Mouse (Mus musculus) heart, postnatal 0 days (tissue): ENCODE measurements at regions not wholly inside any gene's neighbourhood (a gene's known extent, or its start where the extent isn't known, plus 50 kb on each side); places are given as distances from the start of the nearest gene placed in this dataset.
A peak's percentile ranks its signal among the peaks of the same experiment; 100 is the strongest.

ENCODE experiments used
- ATAC-seq: fragments of 200-750 bp; cut with Nextera tagmentation; 2 replicates; pipeline ENCODE4 v1.8.0; 2017; ENCODE audit warnings: low read depth, moderate number of reproducible peaks, moderate library complexity; ENCODE audit not compliant: insufficient read depth
- DNase-seq: peaks from one replicate; pipeline ENCODE4 v3.0.0-alpha.2; 2016; ENCODE audit warnings: low spot score
- H3K27ac ChIP-seq: fragments of 300-500 bp; sonication (generic); 2 replicates; pipeline ENCODE4 v1.5.1; 2014; ENCODE audit warnings: low read depth, mild to moderate bottlenecking
- H3K27me3 ChIP-seq: fragments of 300-500 bp; sonication (generic); 2 replicates; pipeline ENCODE4 v1.6.1; 2014; ENCODE audit warnings: low read length, mixed read lengths; ENCODE audit not compliant: control insufficient read depth, insufficient read depth
- H3K36me3 ChIP-seq: fragments of 300-500 bp; sonication (generic); replicated peaks from 2 replicates; pipeline ENCODE4 v1.6.1; 2014; ENCODE audit warnings: low read length, mixed read lengths; ENCODE audit not compliant: control insufficient read depth, insufficient read depth
- H3K4me1 ChIP-seq: fragments of 300-500 bp; sonication (generic); 2 replicates; pipeline ENCODE4 v1.6.1; 2014; ENCODE audit warnings: antibody characterized with exemption; ENCODE audit not compliant: control insufficient read depth, insufficient read depth
- H3K4me2 ChIP-seq: fragments of 300-500 bp; sonication (generic); 2 replicates; pipeline ENCODE4 v1.6.1; 2014; ENCODE audit warnings: low read depth, mild to moderate bottlenecking, low read length, moderate library complexity
- H3K4me3 ChIP-seq: fragments of 300-500 bp; sonication (generic); 2 replicates; pipeline ENCODE4 v1.5.1; 2014; ENCODE audit warnings: low read depth, low read length
- H3K9ac ChIP-seq: fragments of 300-500 bp; sonication (generic); replicated peaks from 2 replicates; pipeline ENCODE4 v1.6.1; 2014; ENCODE audit warnings: low read depth, low read length, mixed read lengths
- H3K9me3 ChIP-seq: fragments of 300-500 bp; sonication (generic); replicated peaks from 2 replicates; pipeline ENCODE4 v1.6.1; 2016; ENCODE audit warnings: low read length; ENCODE audit not compliant: control insufficient read depth
- CTCF ChIP-seq: IDR thresholded peaks from 2 replicates; pipeline ENCODE4 v1.5.1; 2016; ENCODE audit warnings: antibody characterized with exemption, control low read depth, low read depth
- EP300 ChIP-seq: IDR thresholded peaks from 2 replicates; pipeline ENCODE4 v1.6.1; 2016; ENCODE audit warnings: antibody characterized with exemption, low read depth
- WGBS: fragments of 180-500 bp; shearing (Covaris S2); extraction: QIAGEN DNeasy Blood & Tissue Kit; methylation state at CpG from one replicate; pipeline ENCODE4 v1.1.7; 2014; 5-methylcytosine and 5-hydroxymethylcytosine counted together

DNA sequence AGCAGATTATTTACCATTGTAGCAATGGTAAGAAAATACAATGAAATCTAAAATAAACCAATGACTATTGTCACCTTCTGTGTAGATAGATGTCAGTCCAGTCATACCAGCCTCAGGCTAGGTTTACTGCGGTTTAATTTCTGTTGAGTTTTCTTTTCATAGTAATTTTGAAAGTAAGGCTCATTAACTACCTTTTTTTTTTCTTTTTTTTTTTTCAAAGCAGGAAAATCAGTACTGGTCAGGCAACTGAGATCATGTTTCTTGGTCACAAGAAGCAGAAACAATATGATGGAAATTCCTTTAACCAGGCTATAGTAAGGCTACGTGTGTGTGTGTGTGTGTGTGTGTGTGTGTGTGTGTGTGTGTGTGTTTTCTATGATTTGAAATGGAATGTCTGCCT lies 622.0 kb downstream of the Nfib start:
- DNase-seq, result no peak
- Histone ChIP-seq H3K27ac (no peak overlapping the region), H3K9me3 (no peaks in the 10 kb centered on the region), H3K4me3 (no peak overlapping the region), H3K36me3 (no peaks in the 10 kb centered on the region), H3K4me2 (no peak overlapping the region), H3K27me3 (no peaks in the 10 kb centered on the region), H3K9ac (no peak overlapping the region), H3K4me1 (no peaks in the 10 kb centered on the region)
- TF ChIP-seq EP300, result no peak
- no peak for TF ChIP-seq CTCF
- no peak for ATAC-seq
- WGBS, result 85% methylated on average over 2 of the region's 2 CpGs

DNA sequence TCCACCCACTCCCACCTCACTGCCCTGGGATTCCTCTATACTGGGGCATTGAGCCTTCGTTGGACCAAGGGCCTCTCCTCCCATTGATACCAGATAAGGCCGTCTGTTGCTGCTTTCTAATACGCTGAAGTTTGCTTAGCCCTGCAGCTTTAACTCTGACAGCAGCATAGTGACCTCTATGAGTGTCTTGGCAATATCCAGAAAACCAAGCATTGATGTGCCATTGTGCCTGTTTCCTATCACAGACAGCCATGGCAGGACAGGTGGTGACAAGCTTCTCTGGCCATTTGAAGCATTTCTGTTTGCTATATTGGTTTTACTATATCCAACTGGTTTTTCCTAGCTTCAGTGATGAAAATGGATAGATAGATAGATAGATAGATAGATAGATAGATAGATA lies 625.4 kb upstream of the Mpdz start:
- no peaks in the 10 kb centered on the region for H3K27me3 ChIP-seq
- H3K36me3 ChIP-seq, result no peaks in the 10 kb centered on the region
- peak overlapping the region; percentile 59 for H3K27ac ChIP-seq
- H3K4me2 ChIP-seq, result peak overlapping the region; percentile 37
- H3K4me3 ChIP-seq, result no peak overlapping the region
- H3K9me3 ChIP-seq, result no peaks in the 10 kb centered on the region
- peak; percentile 43 for ATAC-seq
- no peak overlapping the region for H3K9ac ChIP-seq
- H3K4me1 ChIP-seq, result 0 out of 2 replicates have a peak, but pooled peaks cover 6% of the 10 kb centered on the region
- DNase-seq, result peak; percentile 28
- 15% methylated on average over 3 of the region's 3 CpGs for WGBS
- TF ChIP-seq CTCF, result no peak
- 0 out of 2 replicates have a peak, but pooled peaks have one; percentile 27 for TF ChIP-seq EP300

DNA sequence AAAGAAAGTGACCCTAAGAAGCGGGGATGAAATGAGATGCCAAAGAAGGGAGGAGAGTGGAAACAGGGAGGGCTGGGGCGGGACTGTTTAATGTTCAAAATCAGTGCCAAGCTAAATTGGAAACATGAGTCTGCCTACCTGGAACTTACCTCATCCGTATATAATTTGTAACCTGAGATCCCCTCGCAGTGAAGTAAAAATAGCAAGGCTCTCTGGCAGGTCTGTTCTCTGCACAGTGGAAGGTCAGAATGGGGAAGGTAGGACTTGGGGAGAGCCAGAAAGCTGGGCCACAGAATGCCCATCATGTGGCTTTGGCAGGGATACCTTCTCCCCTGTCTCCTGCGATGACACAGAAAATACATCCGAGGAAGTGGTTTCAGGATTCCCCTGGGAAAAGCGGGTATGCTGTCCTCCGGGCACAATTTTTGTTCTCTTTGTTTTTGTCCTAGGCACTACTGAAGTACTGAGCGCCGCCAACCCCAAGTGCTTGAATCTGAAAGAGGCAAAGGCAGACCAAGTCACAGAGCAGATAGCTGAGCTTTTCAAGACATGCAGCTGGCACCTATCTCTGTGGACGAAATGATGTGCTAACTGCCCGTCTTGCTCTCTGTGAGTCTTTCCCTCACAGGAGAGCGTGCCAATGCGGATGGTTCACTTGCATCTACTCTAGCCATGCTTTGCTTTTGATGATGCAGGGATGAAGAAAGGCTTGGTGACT lies 623.2 kb upstream of the Mpdz start:
- Histone ChIP-seq H3K27ac (peak overlapping the region; percentile 84), H3K9ac (peak overlapping the region; percentile 41), H3K4me2 (peak overlapping the region; percentile 57), H3K9me3 (no peaks in the 10 kb centered on the region), H3K4me3 (peak overlapping the region; percentile 32), H3K36me3 (no peaks in the 10 kb centered on the region), H3K27me3 (no peaks in the 10 kb centered on the region), H3K4me1 (0 out of 2 replicates have a peak, but pooled peaks cover 6% of the 10 kb centered on the region)
- peak; percentile 79 for DNase-seq
- no peak for TF ChIP-seq CTCF
- 0 out of 2 replicates have a peak, but pooled peaks have one; percentile 14 for TF ChIP-seq EP300
- 34% methylated on average over 14 of the region's 14 CpGs for WGBS
- ATAC-seq, result peak; percentile 85

DNA sequence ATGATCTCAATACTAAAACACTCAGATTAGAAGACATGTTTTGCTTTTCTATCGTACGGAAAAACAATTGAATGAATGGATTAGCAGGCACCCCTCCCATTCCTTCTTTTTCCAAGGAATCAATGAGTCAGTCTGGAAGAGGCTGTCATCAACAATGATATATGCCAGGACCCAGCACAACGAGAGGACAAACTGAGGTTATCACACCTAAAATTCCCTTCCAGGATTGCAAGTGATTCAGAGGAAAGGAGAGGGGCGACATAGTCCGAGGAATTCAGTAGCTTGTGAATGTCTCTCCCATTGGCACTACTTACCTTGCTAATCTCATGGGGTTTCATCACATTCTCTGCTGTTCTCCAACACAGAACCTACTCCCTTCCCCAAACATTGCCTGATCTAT lies 620.1 kb upstream of the Mpdz start:
- H3K4me1 ChIP-seq, result 0 out of 2 replicates have a peak, but pooled peaks cover under 1% of the 10 kb centered on the region
- no peak overlapping the region for H3K4me2 ChIP-seq
- DNase-seq (peak; percentile 48), ATAC-seq (no peak)
- TF ChIP-seq EP300, result no peak
- H3K36me3 ChIP-seq, result no peaks in the 10 kb centered on the region
- 10% methylated on average over 5 of the region's 5 CpGs for WGBS
- H3K9ac ChIP-seq, result no peak overlapping the region
- H3K9me3 ChIP-seq, result no peaks in the 10 kb centered on the region; the same call in 1 of the 2 replicates
- no peak overlapping the region for H3K27ac ChIP-seq
- H3K27me3 ChIP-seq, result no peaks in the 10 kb centered on the region
- H3K4me3 ChIP-seq, result no peak overlapping the region

DNA sequence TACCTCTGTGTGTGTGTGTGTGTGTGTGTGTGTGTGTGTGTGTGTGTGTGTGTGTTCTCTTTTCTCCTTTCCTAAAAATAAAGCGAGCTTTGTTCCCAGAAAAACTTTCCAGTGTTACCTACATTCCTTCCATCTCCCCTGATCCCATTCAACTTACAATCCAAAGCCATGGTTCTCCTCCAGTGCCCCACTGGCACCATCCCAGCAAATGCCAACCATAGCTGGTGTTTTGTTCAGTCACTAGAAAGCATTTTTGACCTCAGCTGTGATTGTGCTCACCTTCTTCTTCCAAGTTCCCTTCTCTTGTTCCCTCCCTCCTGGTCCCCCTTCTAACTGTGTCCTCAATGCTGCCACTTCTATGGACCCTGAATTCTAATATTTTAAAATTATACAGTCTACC lies 614.1 kb upstream of the Mpdz start:
- Histone ChIP-seq H3K27ac (peak overlapping the region; percentile 30; the same call in 1 of the 2 replicates), H3K4me2 (no peak overlapping the region), H3K27me3 (no peaks in the 10 kb centered on the region), H3K9me3 (no peaks in the 10 kb centered on the region; the same call in 1 of the 2 replicates), H3K36me3 (no peaks in the 10 kb centered on the region), H3K4me3 (no peak overlapping the region), H3K4me1 (peaks cover 4% of the 10 kb centered on the region; the same call in 1 of the 2 replicates), H3K9ac (no peak overlapping the region)
- ATAC-seq, result no peak
- peak; percentile 33 for DNase-seq
- TF ChIP-seq CTCF (no peak), EP300 (no peak)
- 47% methylated on average over 1 of the region's 1 CpGs for WGBS

- TF ChIP-seq CTCF (no peak), EP300 (no peak)
- H3K4me2 ChIP-seq, result no peak overlapping the region
Observed at GRCm38 (mm10) chr4:82048171-82048570, 605.6 kb upstream of the Mpdz start.

More at GRCm38 (mm10) chr4:82048171-82048570, 605.6 kb upstream of the Mpdz start:
- WGBS, result 80% methylated on average over 2 of the region's 2 CpGs
- Histone ChIP-seq H3K9me3 (no peaks in the 10 kb centered on the region), H3K27me3 (no peaks in the 10 kb centered on the region), H3K27ac (no peak overlapping the region), H3K4me3 (no peak overlapping the region), H3K9ac (no peak overlapping the region), H3K36me3 (no peaks in the 10 kb centered on the region), H3K4me1 (no peaks in the 10 kb centered on the region)
- no peak for ATAC-seq
- DNase-seq, result no peak
